Mouse (Mus musculus) kidney, adult 2 months (tissue): ENCODE measurements around the gene Syce2. TPM values are rescaled to one million over a fixed set of nuclear protein-coding genes. Genes with fewer than 3 reads are reported as not detected.
A peak's percentile ranks its signal among the peaks of the same experiment; 100 is the strongest.

Source experiments
- DNase-seq: peaks from one replicate; pipeline ENCODE4 v3.0.0; 2021
- H3K27ac ChIP-seq: fragments of 200-500 bp; 2 replicates; pipeline ENCODE4 v1.5.1; 2012; ENCODE audit warnings: low read depth, low read length, control low read depth, inconsistent platforms; ENCODE audit not compliant: insufficient read depth
- H3K27me3 ChIP-seq: fragments of 200-500 bp; replicated peaks from 2 replicates; pipeline ENCODE4 v1.6.1; 2012; ENCODE audit warnings: mild to moderate bottlenecking, moderate library complexity, low read length, inconsistent platforms; ENCODE audit not compliant: control insufficient read depth, insufficient read depth
- H3K36me3 ChIP-seq: fragments of 200-500 bp; 2 replicates; pipeline ENCODE4 v1.6.1; 2012; ENCODE audit warnings: mild to moderate bottlenecking, moderate library complexity, low read length, inconsistent platforms; ENCODE audit not compliant: control insufficient read depth, insufficient read depth
- H3K4me1 ChIP-seq: fragments of 200-500 bp; 2 replicates; pipeline ENCODE4 v1.6.1; 2011; ENCODE audit warnings: low read length; ENCODE audit not compliant: control insufficient read depth, insufficient read depth
- H3K4me3 ChIP-seq: fragments of 200-500 bp; 2 replicates; pipeline ENCODE4 v1.5.1; 2011; ENCODE audit warnings: mild to moderate bottlenecking, low read depth, low read length, control low read depth; ENCODE audit not compliant: insufficient read depth
- CTCF ChIP-seq: fragments of 200-500 bp; conservative IDR thresholded peaks from 2 replicates; pipeline ENCODE4 v1.5.1; 2011; ENCODE audit warnings: low read depth, mild to moderate bottlenecking, control low read depth, low read length, moderate library complexity, mixed read lengths; ENCODE audit not compliant: insufficient read depth, insufficient read length
- POLR2A ChIP-seq: fragments of 200-500 bp; IDR thresholded peaks from one replicate; pipeline ENCODE4 v1.6.1; 2011; ENCODE audit warnings: low read depth, low read length, control low read depth
- WGBS: fragments of 180-500 bp; shearing (Covaris S2); methylation state at CpG from one replicate; pipeline ENCODE4 v1.1.7; 2018; 5-methylcytosine and 5-hydroxymethylcytosine counted together
- polyA plus RNA-seq: library from polyadenylated mRNA; depleted of rRNA; stranded (reverse); fragments of >200 nt; gene quantifications from 2 replicates; pipeline ENCODE4 v1.2.3, GENCODE M21; 2012

The Syce2 gene
- polyA plus RNA-seq, 1 experiment = 1.7 TPM

DNA sequence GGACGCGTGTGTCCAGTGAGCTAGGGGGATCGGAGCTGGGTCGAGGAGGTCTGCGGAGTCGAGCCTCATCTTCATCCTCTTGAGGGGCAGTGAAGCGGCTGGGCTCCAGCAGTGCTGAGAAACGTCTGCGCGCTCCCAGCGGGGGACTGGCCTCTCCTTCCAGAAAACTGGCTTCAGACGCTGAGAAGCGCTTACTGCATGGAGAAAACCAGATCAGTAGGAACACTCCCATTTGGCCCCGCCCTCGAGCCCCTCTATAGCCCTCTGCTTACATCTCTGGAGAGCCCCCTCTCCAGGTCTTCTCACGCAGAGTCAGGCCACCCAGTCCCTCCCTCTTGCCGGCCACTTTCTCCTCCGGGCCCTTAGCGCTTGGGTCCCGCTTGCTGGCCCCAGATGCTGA is 45.9 kb downstream of the Syce2 start:
- Histone ChIP-seq H3K36me3 (no peaks in the 10 kb centered on the region), H3K4me1 (no peaks in the 10 kb centered on the region), H3K27ac (no peak overlapping the region), H3K27me3 (no peaks in the 10 kb centered on the region), H3K4me3 (no peak overlapping the region)
- TF ChIP-seq CTCF = no peak
- TF ChIP-seq POLR2A = no peak
- 31% methylated on average over 20 of the region's 20 CpGs for WGBS
- no peak for DNase-seq

DNA sequence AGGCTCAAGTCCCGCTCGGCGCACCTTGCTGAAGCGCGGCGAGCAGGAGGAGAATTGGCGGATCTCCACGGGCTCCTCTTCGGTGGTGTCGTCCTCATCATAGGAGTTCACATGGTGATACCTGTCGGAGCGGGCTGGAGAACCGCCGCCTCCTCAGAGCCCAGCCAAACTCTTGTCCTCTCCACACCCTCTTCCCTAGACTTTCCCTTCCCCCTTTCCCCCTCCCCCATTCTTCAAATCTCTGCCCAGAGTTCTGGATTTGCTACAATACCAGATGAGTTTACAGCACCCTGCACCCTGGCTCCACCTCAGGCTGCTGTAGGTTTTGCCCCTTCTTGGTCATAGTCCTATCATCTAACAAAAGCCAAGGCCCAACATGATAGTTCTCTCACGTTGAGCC is 46.7 kb downstream of the Syce2 start:
- Histone ChIP-seq H3K27ac (no peak overlapping the region), H3K27me3 (no peaks in the 10 kb centered on the region), H3K4me3 (no peak overlapping the region), H3K4me1 (no peaks in the 10 kb centered on the region), H3K36me3 (no peaks in the 10 kb centered on the region)
- no peak for DNase-seq
- WGBS = 95% methylated on average over 15 of the region's 15 CpGs
- TF ChIP-seq CTCF = no peak
- no peak for TF ChIP-seq POLR2A

DNA sequence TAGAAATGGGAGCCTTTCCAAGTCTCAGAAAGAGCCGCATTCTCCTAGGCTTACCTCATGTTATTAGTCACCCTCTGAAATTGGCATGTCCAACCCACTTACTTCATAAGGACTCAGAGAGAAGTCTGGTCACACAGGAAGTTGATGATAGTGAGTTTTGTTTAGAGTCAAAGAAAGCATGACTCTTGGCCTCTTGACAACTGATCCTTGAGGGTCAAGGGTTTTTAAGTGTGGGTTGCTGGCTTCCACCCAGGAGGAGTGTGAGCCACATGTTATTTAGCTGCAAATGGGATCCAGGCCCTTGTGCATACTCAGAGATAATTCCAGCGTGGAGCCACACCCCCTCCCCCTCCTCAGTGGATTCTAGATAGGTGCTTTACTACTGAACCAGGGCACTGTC is 49.7 kb downstream of the Syce2 start:
- Histone ChIP-seq H3K27me3 (no peaks in the 10 kb centered on the region), H3K36me3 (no peaks in the 10 kb centered on the region), H3K4me1 (no peaks in the 10 kb centered on the region), H3K27ac (no peak overlapping the region), H3K4me3 (no peak overlapping the region)
- TF ChIP-seq CTCF (no peak), POLR2A (no peak)
- whole genome bisulfite sequencing = 66% methylated on average over 2 of the region's 2 CpGs
- no peak for DNase-seq

DNA sequence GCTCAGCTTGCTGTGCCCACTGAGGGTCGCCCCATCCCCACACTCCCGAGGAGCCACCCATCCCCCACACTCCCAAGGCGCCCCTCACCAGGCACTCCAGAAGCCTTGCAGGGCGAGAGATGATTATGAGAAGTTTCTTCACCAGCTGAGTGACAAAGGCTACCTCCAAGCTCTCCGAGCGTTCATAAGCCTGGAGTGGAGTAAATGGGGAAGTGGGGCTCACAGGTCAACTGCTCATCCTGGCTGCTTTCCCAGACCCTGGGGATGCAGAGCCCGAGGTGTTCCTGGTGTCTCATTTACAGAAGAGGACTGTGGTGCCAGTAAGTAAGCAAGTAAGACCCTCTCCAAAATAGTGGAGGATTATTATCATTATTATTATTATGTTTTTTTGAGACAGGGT is 53.6 kb downstream of the Syce2 start:
- DNase-seq = no peak
- Histone ChIP-seq H3K27me3 (no peaks in the 10 kb centered on the region), H3K36me3 (no peaks in the 10 kb centered on the region), H3K27ac (no peak overlapping the region), H3K4me1 (no peaks in the 10 kb centered on the region), H3K4me3 (no peak overlapping the region)
- TF ChIP-seq CTCF = no peak
- no peak for TF ChIP-seq POLR2A
- 51% methylated on average over 7 of the region's 7 CpGs for WGBS

DNA sequence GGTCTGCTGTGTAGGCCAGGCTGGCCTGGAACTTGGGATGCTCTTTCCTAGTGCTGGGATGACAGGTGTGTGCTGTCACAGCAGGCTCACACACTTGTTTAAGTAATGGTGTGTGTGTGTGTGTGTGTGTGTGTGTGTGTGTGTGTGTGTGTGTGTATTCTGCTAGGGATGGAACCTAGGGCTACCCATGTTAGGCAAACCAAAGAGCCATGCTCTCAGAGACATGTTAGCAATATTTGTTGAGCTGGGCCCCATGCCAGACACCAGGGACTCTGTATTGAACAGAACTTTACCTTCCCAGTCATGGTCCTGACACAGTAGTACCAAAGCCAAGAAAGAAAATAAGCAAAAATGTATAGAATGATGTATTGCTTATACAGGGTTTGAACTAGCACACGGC is 55.6 kb downstream of the Syce2 start:
- WGBS = 85% methylated on average over 1 of the region's 1 CpGs
- no peak overlapping the region for H3K4me3 ChIP-seq
- no peak overlapping the region for H3K27ac ChIP-seq
- DNase-seq = no peak
- no peaks in the 10 kb centered on the region for H3K27me3 ChIP-seq
- H3K36me3 ChIP-seq = no peaks in the 10 kb centered on the region
- no peak for TF ChIP-seq POLR2A
- TF ChIP-seq CTCF = no peak
- no peaks in the 10 kb centered on the region for H3K4me1 ChIP-seq

- DNase-seq = peak; percentile 70
- Histone ChIP-seq H3K4me1 (no peaks in the 10 kb centered on the region), H3K4me3 (no peak overlapping the region), H3K36me3 (no peaks in the 10 kb centered on the region), H3K27me3 (no peaks in the 10 kb centered on the region), H3K27ac (no peak overlapping the region)
- TF ChIP-seq CTCF (peak; percentile 78), POLR2A (no peak)
- WGBS = 3% methylated on average over 52 of the region's 52 CpGs
These were observed 56.8 kb downstream of the Syce2 start for GRCm38 (mm10) chr8:84928456-84929306.

DNA sequence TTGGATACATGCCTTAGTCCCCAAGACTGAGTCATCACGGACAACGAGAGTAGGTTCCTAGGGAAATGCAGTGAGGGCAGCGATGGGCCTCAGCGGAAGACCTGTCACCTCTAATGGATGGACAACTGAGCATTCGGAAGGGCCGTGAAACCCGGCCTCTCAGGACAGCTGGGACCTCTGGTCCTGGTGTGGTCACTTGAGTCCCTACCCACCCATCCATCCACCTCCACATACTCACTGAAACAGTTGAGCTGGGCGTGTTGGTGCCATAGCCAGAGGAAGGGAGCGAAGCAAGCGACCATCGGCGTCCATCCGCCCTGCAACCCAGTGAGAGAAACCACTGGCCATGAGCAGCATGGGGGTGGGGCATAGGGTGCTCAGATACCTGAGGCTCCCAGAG is 58.7 kb downstream of the Syce2 start:
- Histone ChIP-seq H3K27ac (no peak overlapping the region), H3K27me3 (peaks cover 3% of the 10 kb centered on the region), H3K4me3 (no peak overlapping the region), H3K4me1 (no peaks in the 10 kb centered on the region), H3K36me3 (no peaks in the 10 kb centered on the region)
- no peak for DNase-seq
- 80% methylated on average over 13 of the region's 13 CpGs for WGBS
- TF ChIP-seq CTCF (no peak), POLR2A (no peak)
